Comparison of ENCODE assay signal across 9 mouse cellular contexts in the genomic region with DNA sequence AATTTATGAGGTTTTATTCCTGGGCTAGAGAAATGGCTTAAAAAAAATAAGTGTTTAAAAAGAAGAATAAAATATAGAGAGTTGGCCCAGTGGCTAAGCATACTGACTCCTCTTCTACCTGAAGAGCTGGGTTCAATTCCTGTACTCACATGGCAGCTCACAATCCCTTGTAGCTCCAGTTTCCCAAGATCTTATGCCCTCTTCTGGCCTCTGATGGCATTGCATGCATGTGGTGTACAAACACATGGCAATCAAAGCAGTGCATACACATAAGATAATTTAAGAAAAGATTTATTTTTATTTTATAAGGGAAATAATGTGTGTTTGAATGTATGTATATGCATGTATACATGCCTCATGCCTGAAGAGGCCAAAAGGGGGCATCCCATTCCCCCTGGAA.
DNase-seq lines count a peak whose midpoint lies in the region; ATAC-seq and TF ChIP-seq lines count a peak whose summit lies in the region.
"Had no signal": no experiment of that assay in that cellular context is flagged by ENCODE, and none has a peak within 500 bp of the region (broad histone marks: within the 10 kb centered on the region; RNA-seq: fewer than 3 reads in every experiment).

No protein-coding gene starts in this region.

- no peak for DNase-seq in gastrocnemius, adult 2 months
- no peak for DNase-seq in gastrocnemius, adult 18-20 months (ENCODE audit: low spot score)
- DNase-seq in testis, postnatal 10 days (ENCODE audit: low spot score) = peak; percentile 57
- no peak for DNase-seq in testis, postnatal 14 days (ENCODE audit: low spot score)
- DNase-seq in induced T-regulatory cell, adult 2 months (ENCODE audit: low read depth) = peak; percentile 51
- DNase-seq in urinary bladder, adult 18-20 months (ENCODE audit: low spot score in 2 of 2) = no peak
- no peak for DNase-seq in left cerebral cortex, postnatal 14 days (ENCODE audit: low spot score in 2 of 2)

- no peaks in the 10 kb centered on the region for H3K27me3 ChIP-seq in intestine, embryonic 16.5 days (replicated peaks; ENCODE audit: control insufficient read depth, insufficient read depth, low read length)
- H3K27me3 ChIP-seq: limb, embryonic 12.5 days had no signal

- no peak overlapping the region for H3K9ac ChIP-seq in intestine, embryonic 16.5 days (ENCODE audit: low read depth, low read length)
- H3K9ac ChIP-seq: limb, embryonic 12.5 days had no signal

- H3K4me2 ChIP-seq in intestine, embryonic 16.5 days (ENCODE audit: low read depth, low read length) = no peak overlapping the region
- H3K4me2 ChIP-seq: limb, embryonic 12.5 days had no signal

- no peaks in the 10 kb centered on the region for H3K9me3 ChIP-seq in intestine, embryonic 16.5 days (ENCODE audit: control insufficient read depth, low read length)
- H3K9me3 ChIP-seq: limb, embryonic 12.5 days had no signal

- no peak for ATAC-seq in intestine, embryonic 16.5 days

- no peak overlapping the region for H3K4me3 ChIP-seq in gastrocnemius, adult 2 months
- H3K4me3 ChIP-seq in intestine, embryonic 16.5 days (ENCODE audit: low read length) = no peak overlapping the region
- H3K4me3 ChIP-seq: limb, embryonic 12.5 days had no signal

- intact Hi-C loops in gastrocnemius, adult 2 months (cut with DNase I) = loop anchor here (5.0 kb wide), 1 partner anchor 39 kb away; no protein-coding TSS in a partner anchor
- intact Hi-C loops in left cerebral cortex, postnatal 14 days (cut with DNase I) = loop anchor here (5.0 kb wide), 1 partner anchor 544 kb away; no protein-coding TSS in a partner anchor

- TF ChIP-seq CTCF in gastrocnemius, adult 2 months (IDR thresholded peaks at IDR 0.05) = peak; percentile 56

- H3K36me3 ChIP-seq in intestine, embryonic 16.5 days (ENCODE audit: control insufficient read depth, insufficient read depth, low read length) = peaks cover 6% of the 10 kb centered on the region

- no peaks in the 10 kb centered on the region for H3K4me1 ChIP-seq in intestine, embryonic 16.5 days (ENCODE audit: control insufficient read depth, insufficient read depth, low read length)
- H3K4me1 ChIP-seq: limb, embryonic 12.5 days had no signal

- no peak overlapping the region for H3K27ac ChIP-seq in gastrocnemius, adult 2 months
- H3K27ac ChIP-seq in intestine, embryonic 16.5 days (ENCODE audit: low read length) = no peak overlapping the region
- H3K27ac ChIP-seq: limb, embryonic 12.5 days had no signal

Comparison
In these comparisons a context has a peak if more than half of its experiments do, and no peak if none do; other contexts are left out.
1. DNase-seq: peak in testis, postnatal 10 days (single experiment) and induced T-regulatory cell, adult 2 months (single experiment); none in gastrocnemius, adult 2 months (single experiment), gastrocnemius, adult 18-20 months (single experiment), testis, postnatal 14 days (single experiment), urinary bladder, adult 18-20 months (0 of 2) and left cerebral cortex, postnatal 14 days (0 of 2).